Mouse (Mus musculus) midbrain, embryonic 10.5 days (tissue): ENCODE measurements around the gene Lrrc59. TPM values are rescaled to one million over a fixed set of nuclear protein-coding genes. Genes with fewer than 3 reads are reported as not detected.
"Not testable (repeated sequence)": the region's sequence is repeated elsewhere in the genome, so short reads cannot be mapped to it uniquely, and the experiment has no call there.

Experiments
- DNase-seq: peaks from one replicate; pipeline ENCODE4 v3.0.0-alpha.2; 2017; ENCODE audit warnings: low spot score
- H3K27ac ChIP-seq: fragments of 300-500 bp; sonication (generic); replicated peaks from 2 replicates; pipeline ENCODE4 v1.5.1; 2016; ENCODE audit warnings: mild to moderate bottlenecking
- H3K27me3 ChIP-seq: fragments of 300-500 bp; sonication (generic); 2 replicates; pipeline ENCODE4 v1.6.1; 2016; ENCODE audit warnings: low read depth, mild to moderate bottlenecking; ENCODE audit not compliant: poor library complexity, severe bottlenecking
- H3K36me3 ChIP-seq: fragments of 300-500 bp; sonication (generic); 2 replicates; pipeline ENCODE4 v1.6.1; 2016; ENCODE audit warnings: mild to moderate bottlenecking, moderate library complexity
- H3K4me1 ChIP-seq: fragments of 300-500 bp; sonication (generic); 2 replicates; pipeline ENCODE4 v1.6.1; 2016
- H3K4me3 ChIP-seq: fragments of 300-500 bp; sonication (generic); 2 replicates; pipeline ENCODE4 v1.5.1; 2016; ENCODE audit warnings: mild to moderate bottlenecking, moderate library complexity
- H3K9me3 ChIP-seq: fragments of 300-500 bp; sonication (generic); replicated peaks from 2 replicates; pipeline ENCODE4 v1.6.1; 2016; ENCODE audit warnings: mild to moderate bottlenecking
- WGBS: fragments of 180-500 bp; shearing (Covaris S2); methylation state at CpG from one replicate; pipeline ENCODE4 v1.1.7; 2016; 5-methylcytosine and 5-hydroxymethylcytosine counted together
- polyA plus RNA-seq: library from polyadenylated mRNA; unstranded; fragments of >200 nt; fragmentation: Nextera tagmentation; extraction: Ambion mirVana; gene quantifications from 2 replicates; pipeline ENCODE4 v1.2.1, GENCODE M21; 2016

The Lrrc59 gene
- polyA plus RNA-seq, 1 experiment from 2014 or later: 286 TPM

GRCm38 (mm10) chr11:94651241-94651640 lies 21.7 kb downstream of the Lrrc59 start:
- not testable (repeated sequence) for H3K27me3 ChIP-seq, H3K4me3 ChIP-seq, H3K27ac ChIP-seq, DNase-seq, H3K9me3 ChIP-seq
- 93% methylated on average over 7 of the region's 7 CpGs for WGBS
- Histone ChIP-seq H3K36me3 (peaks cover 62% of the 10 kb centered on the region), H3K4me1 (peaks cover 27% of the 10 kb centered on the region)

GRCm38 (mm10) chr11:94652973-94653372 lies 23.4 kb downstream of the Lrrc59 start:
- Histone ChIP-seq H3K27ac (peak overlapping the region; percentile 97), H3K4me1 (peaks cover 27% of the 10 kb centered on the region), H3K27me3 (no peaks in the 10 kb centered on the region), H3K36me3 (peaks cover 62% of the 10 kb centered on the region), H3K9me3 (no peaks in the 10 kb centered on the region), H3K4me3 (peak overlapping the region; percentile 83)
- 53% methylated on average over 8 of the region's 8 CpGs for WGBS
- DNase-seq: no peak

DNA sequence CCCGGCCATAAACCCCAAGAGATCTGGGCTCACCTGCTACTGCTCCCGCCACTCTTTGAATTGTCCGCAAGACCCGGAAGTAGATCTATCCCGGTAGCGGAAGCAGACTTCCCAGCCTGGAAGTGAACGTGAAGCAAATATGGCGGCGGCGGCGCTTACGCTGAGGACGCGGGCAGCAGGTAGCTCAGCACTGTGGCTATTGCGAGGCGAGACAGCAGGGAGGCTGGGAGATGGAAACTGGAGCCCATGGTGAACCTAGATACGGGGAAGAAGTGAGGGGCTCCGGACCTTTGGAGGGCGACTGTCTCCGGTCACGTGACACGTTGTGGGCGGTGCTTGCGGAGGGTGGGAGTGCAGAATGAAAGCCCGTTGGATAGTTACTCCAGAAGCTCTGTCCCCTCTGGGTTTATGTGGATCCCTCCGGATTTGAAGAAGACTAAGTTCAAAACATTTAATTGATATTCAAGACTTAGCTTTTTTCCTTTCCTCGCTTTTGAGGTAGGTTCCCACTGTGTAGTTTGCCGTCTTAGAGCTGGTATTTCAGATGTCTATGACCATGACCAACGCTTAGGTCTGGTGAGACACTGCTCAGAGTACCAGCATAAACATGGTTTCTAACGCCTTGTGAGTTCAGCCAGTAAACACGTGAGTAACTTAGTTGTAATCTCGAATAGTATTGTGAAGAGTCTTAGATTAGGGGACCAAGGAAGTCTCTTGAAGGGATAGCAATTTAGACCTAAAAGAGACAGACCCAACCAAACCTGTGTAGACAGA lies 24.3 kb downstream of the Lrrc59 start, which contains the start of the genes Mrpl27 and Eme1:
Gene Mrpl27, plus strand, starts transcription at position 105 of the 774 bp plus-strand sequence.
Gene Eme1, minus strand, starts transcription at position 302 of the 774 bp plus-strand sequence.
- Histone ChIP-seq H3K4me3 (peak within 1 kb of the TSS; percentile 83), H3K4me1 (peaks cover 27% of the 10 kb centered on the region), H3K27me3 (no peaks in the 10 kb centered on the region), H3K36me3 (peaks cover 64% of the 10 kb centered on the region), H3K9me3 (no peaks in the 10 kb centered on the region), H3K27ac (peak within 1 kb of the TSS; percentile 97)
- WGBS: under 1% methylated on average over 32 of the region's 32 CpGs
- peak; percentile 87 for DNase-seq

DNA sequence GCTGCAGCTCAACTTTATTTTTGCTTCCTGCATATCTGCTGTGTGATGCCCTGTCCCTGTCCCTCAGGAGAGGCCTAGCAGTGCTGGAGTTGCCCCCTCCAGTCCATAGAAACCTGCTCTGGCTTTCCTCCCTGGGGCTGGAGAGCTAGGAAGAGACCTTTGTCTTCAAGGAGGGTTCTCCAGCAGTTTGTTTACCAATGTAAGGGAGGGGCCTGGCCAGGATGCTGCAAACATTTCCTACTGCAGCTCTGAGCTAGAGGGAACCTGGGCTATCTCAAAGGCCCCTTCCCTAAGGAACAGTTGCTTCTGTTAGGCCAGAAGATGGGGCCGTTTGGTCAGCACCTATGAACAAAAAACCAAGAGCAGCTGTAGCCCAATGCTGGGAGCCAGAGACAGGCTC lies 31.8 kb downstream of the Lrrc59 start:
- 59% methylated on average over 1 of the region's 1 CpGs for WGBS
- H3K9me3 ChIP-seq: no peaks in the 10 kb centered on the region
- no peak for DNase-seq
- no peak overlapping the region for H3K4me3 ChIP-seq
- H3K4me1 ChIP-seq: no peaks in the 10 kb centered on the region
- peaks cover 98% of the 10 kb centered on the region for H3K36me3 ChIP-seq
- H3K27ac ChIP-seq: no peak overlapping the region
- H3K27me3 ChIP-seq: no peaks in the 10 kb centered on the region

DNA sequence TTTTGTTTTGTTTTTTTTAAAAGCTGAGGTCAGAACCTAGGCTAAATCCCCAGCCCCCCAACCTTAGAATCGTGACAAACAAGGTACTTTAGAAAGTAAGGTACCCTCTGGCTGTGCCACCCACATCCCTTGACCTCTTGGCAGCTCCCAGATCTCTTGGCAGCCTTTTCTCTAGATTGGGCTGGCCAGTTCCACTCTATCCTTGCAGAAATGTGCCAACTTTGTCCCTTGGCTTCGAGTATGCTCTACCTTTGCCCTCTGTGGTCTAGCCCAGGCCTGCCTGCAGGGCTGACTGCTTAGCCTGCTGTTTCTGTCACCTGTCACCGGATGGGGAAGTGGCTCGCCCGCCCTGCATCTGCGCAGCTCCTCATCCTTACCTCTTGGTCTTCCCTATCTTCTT lies 35.7 kb downstream of the Lrrc59 start:
- WGBS: 92% methylated on average over 6 of the region's 6 CpGs
- H3K27ac ChIP-seq: no peak overlapping the region
- H3K4me1 ChIP-seq: no peaks in the 10 kb centered on the region
- no peak overlapping the region for H3K4me3 ChIP-seq
- H3K27me3 ChIP-seq: no peaks in the 10 kb centered on the region
- H3K36me3 ChIP-seq: peaks cover 98% of the 10 kb centered on the region
- no peaks in the 10 kb centered on the region for H3K9me3 ChIP-seq
- no peak for DNase-seq

DNA sequence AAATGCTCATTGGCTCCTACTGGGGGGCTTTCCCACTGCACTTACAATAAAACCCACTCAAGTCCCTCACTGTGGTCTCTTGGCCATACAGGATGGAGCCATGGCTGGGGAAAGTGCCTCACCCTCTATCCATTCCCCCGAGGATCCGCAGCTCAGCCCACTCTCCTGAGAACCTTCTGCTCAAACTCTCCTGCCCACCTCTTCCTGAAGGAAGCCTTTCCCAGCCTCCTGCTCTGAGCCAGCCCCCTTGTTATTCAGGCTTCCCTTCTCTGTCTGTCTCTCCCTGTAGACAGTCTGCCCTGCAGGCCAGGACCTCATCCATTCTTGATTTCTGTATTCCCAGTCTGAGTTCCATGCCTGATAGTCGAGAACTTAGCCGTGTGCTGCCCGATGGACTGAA lies 45.4 kb downstream of the Lrrc59 start:
- WGBS: 87% methylated on average over 5 of the region's 5 CpGs
- H3K36me3 ChIP-seq: peaks cover 22% of the 10 kb centered on the region
- H3K9me3 ChIP-seq: no peaks in the 10 kb centered on the region
- no peaks in the 10 kb centered on the region for H3K27me3 ChIP-seq
- no peak overlapping the region for H3K27ac ChIP-seq
- H3K4me3 ChIP-seq: peak overlapping the region; percentile 12; the same call in 1 of the 2 replicates
- H3K4me1 ChIP-seq: peaks cover 52% of the 10 kb centered on the region
- no peak for DNase-seq

DNA sequence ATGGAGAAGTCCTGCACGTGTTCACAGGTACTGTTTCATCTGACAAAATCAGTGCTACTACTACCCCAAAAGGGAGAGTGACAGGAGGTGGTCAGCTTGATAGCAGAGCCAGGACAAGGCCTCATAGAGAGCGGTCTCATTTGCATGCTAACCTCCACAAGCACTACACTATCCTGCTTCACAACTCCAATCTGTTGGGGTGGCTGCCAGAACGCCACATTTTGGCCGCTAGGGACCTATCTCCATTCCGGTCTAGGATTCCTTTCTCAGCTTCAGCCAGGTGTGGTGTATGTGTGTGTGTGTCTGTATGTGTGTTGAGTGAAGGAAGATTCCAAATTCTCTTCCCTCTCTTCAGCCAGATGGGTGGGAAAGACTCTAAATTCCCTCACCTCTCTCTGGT lies 45.9 kb downstream of the Lrrc59 start:
- 82% methylated on average over 5 of the region's 5 CpGs for WGBS
- H3K4me3 ChIP-seq: peak overlapping the region; percentile 93

GRCm38 (mm10) chr11:94676308-94676707 lies 46.7 kb downstream of the Lrrc59 start:
- WGBS: 48% methylated on average over 4 of the region's 4 CpGs
- DNase-seq: no peak
- peak overlapping the region; percentile 98 for H3K27ac ChIP-seq
- peaks cover 11% of the 10 kb centered on the region; the same call in 1 of the 2 replicates for H3K36me3 ChIP-seq
- H3K4me3 ChIP-seq: peak overlapping the region; percentile 93
- H3K27me3 ChIP-seq: no peaks in the 10 kb centered on the region
- peaks cover 52% of the 10 kb centered on the region for H3K4me1 ChIP-seq
- H3K9me3 ChIP-seq: no peaks in the 10 kb centered on the region

More for the DNA sequence above, 45.9 kb downstream of the Lrrc59 start:
- Histone ChIP-seq H3K4me1 (peaks cover 52% of the 10 kb centered on the region), H3K36me3 (peaks cover 18% of the 10 kb centered on the region), H3K27me3 (no peaks in the 10 kb centered on the region), H3K27ac (no peak overlapping the region), H3K9me3 (no peaks in the 10 kb centered on the region)
- DNase-seq: no peak

GRCm38 (mm10) chr11:94676754-94677606 lies 47.4 kb downstream of the Lrrc59 start, which contains the start of gene Xylt2:
Xylt2 (minus strand) TSS chr11:94677515.
- Histone ChIP-seq H3K27me3 (no peaks in the 10 kb centered on the region), H3K4me1 (peaks cover 47% of the 10 kb centered on the region), H3K36me3 (peaks cover 10% of the 10 kb centered on the region; the same call in 1 of the 2 replicates), H3K9me3 (no peaks in the 10 kb centered on the region), H3K4me3 (peak within 1 kb of the TSS; percentile 93), H3K27ac (peak within 1 kb of the TSS; percentile 98)
- WGBS: under 1% methylated on average over 81 of the region's 82 CpGs
- peak; percentile 90 for DNase-seq

DNA sequence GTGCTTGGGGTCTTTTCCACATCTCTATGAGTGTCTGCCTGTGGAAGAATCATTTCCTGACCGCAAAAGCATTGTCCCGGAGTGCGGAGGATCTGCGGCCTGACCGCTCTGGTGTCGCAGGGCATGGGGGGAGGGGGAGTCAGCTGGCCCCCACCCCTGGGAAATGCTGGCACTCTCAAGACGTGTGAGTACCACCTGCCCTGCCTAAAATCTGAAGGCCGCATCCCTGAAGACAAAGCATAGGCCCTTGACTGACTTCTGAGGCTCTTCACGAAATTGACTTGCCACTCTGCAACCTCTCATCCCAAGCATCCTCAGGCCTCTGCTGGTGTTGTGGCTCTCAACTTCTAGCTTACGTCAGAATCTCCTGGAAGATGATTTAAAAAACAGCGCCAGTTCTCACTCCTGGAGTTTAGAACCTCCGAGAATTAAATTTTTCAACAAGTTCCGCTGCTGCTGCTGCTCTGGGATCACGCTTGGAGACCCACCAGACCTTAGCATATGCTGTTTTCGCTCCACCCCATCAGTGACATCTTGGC lies 48.1 kb downstream of the Lrrc59 start:
- Histone ChIP-seq H3K4me1 (peaks cover 43% of the 10 kb centered on the region), H3K27me3 (no peaks in the 10 kb centered on the region), H3K4me3 (peak overlapping the region; percentile 93), H3K9me3 (no peaks in the 10 kb centered on the region), H3K36me3 (peaks cover 8% of the 10 kb centered on the region; the same call in 1 of the 2 replicates), H3K27ac (peak overlapping the region; percentile 98)
- DNase-seq: no peak
- WGBS: 34% methylated on average over 15 of the region's 15 CpGs

DNA sequence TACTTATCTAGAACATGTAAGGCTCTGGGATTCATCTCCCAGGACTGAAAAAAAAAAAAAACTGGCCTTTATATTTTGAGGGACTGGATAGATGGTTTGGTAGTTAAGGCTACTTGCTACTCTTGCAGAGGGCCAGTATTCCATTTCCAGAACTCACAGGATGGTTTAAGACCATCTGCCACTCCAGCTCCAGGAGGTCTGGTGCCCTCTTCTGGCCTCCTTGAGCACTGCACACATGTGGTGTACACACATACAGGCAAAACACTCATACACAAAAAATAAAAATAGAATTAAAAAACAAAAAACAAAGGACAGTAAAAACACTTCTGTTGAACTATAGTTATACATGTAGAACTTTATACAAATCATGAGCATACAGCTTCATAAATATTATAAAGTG lies 51.1 kb downstream of the Lrrc59 start:
- Histone ChIP-seq H3K27ac (no peak overlapping the region), H3K36me3 (no peaks in the 10 kb centered on the region), H3K4me1 (peaks cover 36% of the 10 kb centered on the region), H3K4me3 (no peak overlapping the region), H3K9me3 (no peaks in the 10 kb centered on the region), H3K27me3 (no peaks in the 10 kb centered on the region)
- no peak for DNase-seq

GRCm38 (mm10) chr11:94681640-94682039 lies 52.1 kb downstream of the Lrrc59 start:
- peaks cover 26% of the 10 kb centered on the region for H3K4me1 ChIP-seq
- 87% methylated on average over 4 of the region's 4 CpGs for WGBS
- no peaks in the 10 kb centered on the region for H3K9me3 ChIP-seq
- H3K36me3 ChIP-seq: no peaks in the 10 kb centered on the region
- DNase-seq: no peak
- no peaks in the 10 kb centered on the region for H3K27me3 ChIP-seq
- H3K27ac ChIP-seq: no peak overlapping the region
- no peak overlapping the region for H3K4me3 ChIP-seq
